Mouse (Mus musculus) olfactory bulb, adult 2 months (tissue): Measurements from ENCODE around the gene Scarf1.

ENCODE experiments used
- CTCF ChIP-seq: fragments of 200-500 bp; IDR thresholded peaks from 2 replicates; pipeline ENCODE4 v1.5.1; 2012; ENCODE audit warnings: low read depth, mild to moderate bottlenecking, low read length, moderate library complexity; ENCODE audit not compliant: insufficient read depth
- POLR2A ChIP-seq: fragments of 200-500 bp; IDR thresholded peaks from 2 replicates; pipeline ENCODE4 v1.6.1; 2012; ENCODE audit warnings: mild to moderate bottlenecking, low read depth, low read length, moderate library complexity; ENCODE audit not compliant: insufficient read depth

- no peak for TF ChIP-seq CTCF
- no peak for TF ChIP-seq POLR2A
These were observed 23.1 kb downstream of the Scarf1 start for GRCm38 (mm10) chr11:75536255-75537024.
